Comparison of ENCODE assay signal across 12 mouse cellular contexts in genomic region chr11:115844240-115844639, GRCm38 (mm10). TPM values are rescaled to one million over a fixed set of nuclear protein-coding genes. Genes with fewer than 3 reads are reported as not detected.
DNase-seq lines count a peak whose midpoint lies in the region; ATAC-seq and TF ChIP-seq lines count a peak whose summit lies in the region.
"Had no signal": no experiment of that assay in that cellular context is flagged by ENCODE, and none has a peak within 500 bp of the region (broad histone marks: within the 10 kb centered on the region; RNA-seq: fewer than 3 reads in every experiment).

No protein-coding gene starts in this region.

- 0 out of 2 replicates have a peak, but pooled peaks cover 3% of the 10 kb centered on the region for H3K9me3 ChIP-seq in lung, embryonic 14.5 days (ENCODE audit: low read depth, low read length)
- no peaks in the 10 kb centered on the region for H3K9me3 ChIP-seq in intestine, embryonic 15.5 days
- peaks cover 8% of the 10 kb centered on the region; the same call in 1 of the 2 replicates for H3K9me3 ChIP-seq in kidney, embryonic 16.5 days (ENCODE audit: low read length)
- no peaks in the 10 kb centered on the region for H3K9me3 ChIP-seq in stomach, embryonic 15.5 days
- H3K9me3 ChIP-seq: embryonic facial prominence, embryonic 13.5 days had no signal

- no peak for ATAC-seq in lung, embryonic 14.5 days (ENCODE audit: insufficient read depth)
- ATAC-seq in intestine, embryonic 15.5 days = peak; percentile 5; the same call in 1 of the 2 replicates
- peak; percentile 73 for ATAC-seq in kidney, embryonic 16.5 days (ENCODE audit: low FRiP score, low TSS enrichment)
- no peak; the same call in 1 of the 2 replicates for ATAC-seq in stomach, embryonic 15.5 days (ENCODE audit: insufficient read depth, low FRiP score, low read depth)
- ATAC-seq: forebrain, embryonic 14.5 days had no signal

- no peak overlapping the region for H3K4me3 ChIP-seq in lung, embryonic 14.5 days (ENCODE audit: low read depth, low read length)
- H3K4me3 ChIP-seq in intestine, embryonic 15.5 days (replicated peaks) = no peak overlapping the region
- H3K4me3 ChIP-seq in kidney, embryonic 16.5 days (ENCODE audit: low read length) = no peak overlapping the region
- H3K4me3 ChIP-seq in stomach, embryonic 15.5 days (replicated peaks) = no peak overlapping the region
- H3K4me3 ChIP-seq: embryonic facial prominence, embryonic 13.5 days had no signal

- 60% methylated on average over 8 of the region's 8 CpGs for WGBS in lung, embryonic 14.5 days
- 52% methylated on average over 8 of the region's 8 CpGs for WGBS in intestine, embryonic 15.5 days
- WGBS in kidney, embryonic 16.5 days = 40% methylated on average over 8 of the region's 8 CpGs
- 56% methylated on average over 8 of the region's 8 CpGs for WGBS in stomach, embryonic 15.5 days

- no peaks in the 10 kb centered on the region for H3K27me3 ChIP-seq in lung, embryonic 14.5 days (ENCODE audit: insufficient read depth, low read length)
- H3K27me3 ChIP-seq in intestine, embryonic 15.5 days (replicated peaks) = no peaks in the 10 kb centered on the region
- H3K27me3 ChIP-seq in kidney, embryonic 16.5 days (ENCODE audit: insufficient read depth, low read length) = no peaks in the 10 kb centered on the region
- no peaks in the 10 kb centered on the region for H3K27me3 ChIP-seq in stomach, embryonic 15.5 days (replicated peaks)
- H3K27me3 ChIP-seq: CH12.LX; embryonic facial prominence, embryonic 13.5 days had no signal

- peaks cover 33% of the 10 kb centered on the region for H3K36me3 ChIP-seq in lung, embryonic 14.5 days (ENCODE audit: insufficient read depth)
- H3K36me3 ChIP-seq in intestine, embryonic 15.5 days = peaks cover 10% of the 10 kb centered on the region
- H3K36me3 ChIP-seq in kidney, embryonic 16.5 days (ENCODE audit: insufficient read depth, low read length) = peaks cover 34% of the 10 kb centered on the region
- H3K36me3 ChIP-seq in stomach, embryonic 15.5 days = peaks cover 10% of the 10 kb centered on the region

- no peak overlapping the region for H3K9ac ChIP-seq in lung, embryonic 14.5 days
- no peak overlapping the region for H3K9ac ChIP-seq in intestine, embryonic 15.5 days
- peak overlapping the region; percentile 45; the same call in 1 of the 2 replicates for H3K9ac ChIP-seq in kidney, embryonic 16.5 days (replicated peaks; ENCODE audit: low read length)
- H3K9ac ChIP-seq in stomach, embryonic 15.5 days = no peak overlapping the region
- H3K9ac ChIP-seq: embryonic facial prominence, embryonic 13.5 days had no signal

- H3K4me2 ChIP-seq in lung, embryonic 14.5 days = no peak overlapping the region; the same call in 1 of the 2 replicates
- H3K4me2 ChIP-seq in intestine, embryonic 15.5 days (replicated peaks) = peak overlapping the region; percentile 33
- peak overlapping the region; percentile 21 for H3K4me2 ChIP-seq in kidney, embryonic 16.5 days (replicated peaks; ENCODE audit: low read depth, low read length)
- H3K4me2 ChIP-seq in stomach, embryonic 15.5 days = peak overlapping the region; percentile 20; the same call in 1 of the 2 replicates
- H3K4me2 ChIP-seq: embryonic facial prominence, embryonic 13.5 days had no signal

- peaks cover 36% of the 10 kb centered on the region for H3K4me1 ChIP-seq in lung, embryonic 14.5 days (ENCODE audit: insufficient read depth)
- H3K4me1 ChIP-seq in intestine, embryonic 15.5 days (replicated peaks) = peaks cover 37% of the 10 kb centered on the region
- H3K4me1 ChIP-seq in kidney, embryonic 16.5 days (ENCODE audit: insufficient read depth, low read length) = peaks cover 50% of the 10 kb centered on the region
- H3K4me1 ChIP-seq in stomach, embryonic 15.5 days = peaks cover 21% of the 10 kb centered on the region

- no peak for DNase-seq in lung, embryonic 14.5 days
- DNase-seq in lung, postnatal 4 days = no peak
- DNase-seq in thymus, postnatal 25 days = no peak
- DNase-seq in right cerebral cortex, postnatal 10 days (ENCODE audit: low spot score in 2 of 2) = no peak
- DNase-seq: adrenal gland, adult 8-10 months; right cerebral cortex, postnatal 25 days had no signal

- H3K27ac ChIP-seq in lung, embryonic 14.5 days (ENCODE audit: low read depth) = peak overlapping the region; percentile 50; the same call in 1 of the 2 replicates
- peak overlapping the region; percentile 92 for H3K27ac ChIP-seq in intestine, embryonic 15.5 days
- peak overlapping the region; percentile 86 for H3K27ac ChIP-seq in kidney, embryonic 16.5 days (ENCODE audit: low read length)
- peak overlapping the region; percentile 82 for H3K27ac ChIP-seq in stomach, embryonic 15.5 days
- H3K27ac ChIP-seq: embryonic facial prominence, embryonic 13.5 days had no signal

- no peak for TF ChIP-seq CTCF in lung, embryonic 14.5 days (IDR thresholded peaks at IDR 0.05; ENCODE audit: low read depth)

RNA-seq across cellular contexts. Expression of gene Myo15b, which starts 14.0 kb away (rescaled TPM):
- 0.12 and 0.28 TPM in 2 replicates for polyA plus RNA-seq in lung, embryonic 14.5 days (2014; fragmentation: Nextera tagmentation; extraction: Ambion mirVana)
- 95.2 and 111 TPM in 2 replicates for polyA plus RNA-seq in intestine, embryonic 15.5 days (2015; fragmentation: Nextera tagmentation; extraction: Ambion mirVana)
- polyA plus RNA-seq in kidney, embryonic 16.5 days (2015; fragmentation: Nextera tagmentation; extraction: Ambion mirVana) = 12.6 and 14.2 TPM in 2 replicates
- 17.8 and 24.7 TPM in 2 replicates for polyA plus RNA-seq in stomach, embryonic 15.5 days (2015; fragmentation: Nextera tagmentation; extraction: Ambion mirVana)
- polyA plus RNA-seq: forebrain, embryonic 14.5 days had no signal

RNA-seq across cellular contexts. Expression of gene Llgl2, which starts 20.4 kb away (rescaled TPM):
- 28.8 and 31.9 TPM in 2 replicates for polyA plus RNA-seq in lung, embryonic 14.5 days (2014; fragmentation: Nextera tagmentation; extraction: Ambion mirVana)
- polyA plus RNA-seq in intestine, embryonic 15.5 days (2015; fragmentation: Nextera tagmentation; extraction: Ambion mirVana) = 77.2 and 80.6 TPM in 2 replicates
- 58.3 and 64.5 TPM in 2 replicates for polyA plus RNA-seq in kidney, embryonic 16.5 days (2015; fragmentation: Nextera tagmentation; extraction: Ambion mirVana)
- 60.4 and 61.5 TPM in 2 replicates for polyA plus RNA-seq in stomach, embryonic 15.5 days (2015; fragmentation: Nextera tagmentation; extraction: Ambion mirVana)

RNA-seq across cellular contexts. Expression of gene Tsen54, which starts 29.7 kb away (rescaled TPM):
- 31.5 and 35.0 TPM in 2 replicates for polyA plus RNA-seq in lung, embryonic 14.5 days (2014; fragmentation: Nextera tagmentation; extraction: Ambion mirVana)
- 31.3 and 34.9 TPM in 2 replicates for polyA plus RNA-seq in intestine, embryonic 15.5 days (2015; fragmentation: Nextera tagmentation; extraction: Ambion mirVana)
- polyA plus RNA-seq in kidney, embryonic 16.5 days (2015; fragmentation: Nextera tagmentation; extraction: Ambion mirVana) = 48.1 and 50.2 TPM in 2 replicates
- 28.2 and 30.6 TPM in 2 replicates for polyA plus RNA-seq in stomach, embryonic 15.5 days (2015; fragmentation: Nextera tagmentation; extraction: Ambion mirVana)

RNA-seq across cellular contexts. Expression of gene Caskin2, which starts 30.8 kb away (rescaled TPM):
- polyA plus RNA-seq in lung, embryonic 14.5 days (2014; fragmentation: Nextera tagmentation; extraction: Ambion mirVana) = 21.0 and 23.0 TPM in 2 replicates
- 12.0 and 12.1 TPM in 2 replicates for polyA plus RNA-seq in intestine, embryonic 15.5 days (2015; fragmentation: Nextera tagmentation; extraction: Ambion mirVana)
- 21.5 and 23.6 TPM in 2 replicates for polyA plus RNA-seq in kidney, embryonic 16.5 days (2015; fragmentation: Nextera tagmentation; extraction: Ambion mirVana)
- polyA plus RNA-seq in stomach, embryonic 15.5 days (2015; fragmentation: Nextera tagmentation; extraction: Ambion mirVana) = 11.7 and 13.1 TPM in 2 replicates

RNA-seq across cellular contexts. Expression of gene Smim5, which starts 55.5 kb away (rescaled TPM):
- 1.9 and 3.2 TPM in 2 replicates for polyA plus RNA-seq in lung, embryonic 14.5 days (2014; fragmentation: Nextera tagmentation; extraction: Ambion mirVana)
- polyA plus RNA-seq in intestine, embryonic 15.5 days (2015; fragmentation: Nextera tagmentation; extraction: Ambion mirVana) = 1.6 and 3.0 TPM in 2 replicates
- 4.7 and 5.0 TPM in 2 replicates for polyA plus RNA-seq in kidney, embryonic 16.5 days (2015; fragmentation: Nextera tagmentation; extraction: Ambion mirVana)
- polyA plus RNA-seq in stomach, embryonic 15.5 days (2015; fragmentation: Nextera tagmentation; extraction: Ambion mirVana) = 3.5 and 5.5 TPM in 2 replicates

Comparison
In these comparisons a context has a peak if more than half of its experiments do, and no peak if none do; other contexts are left out.
1. ATAC-seq: peak in intestine, embryonic 15.5 days (single experiment) and kidney, embryonic 16.5 days (single experiment); none in lung, embryonic 14.5 days (single experiment) and stomach, embryonic 15.5 days (single experiment).
2. RNA of gene Myo15b, which starts 14.0 kb away (polyA plus RNA-seq): 95.2 to 111 TPM in intestine, embryonic 15.5 days, 17.8 to 24.7 TPM in stomach, embryonic 15.5 days and 12.6 to 14.2 TPM in kidney, embryonic 16.5 days; 0.12 to 0.28 TPM in lung, embryonic 14.5 days; every median in the first group is over 10 times any median in the second.
3. Peak in every context shown above with its lines, with median percentiles within 50 percentile points of each other: H3K27ac ChIP-seq.